Mouse (Mus musculus) forelimb bud, embryonic 11.5 days (tissue): Measurements from ENCODE around the gene Nudt3.

Experiments
- DNase-seq: peaks from one replicate; pipeline ENCODE4 v3.0.0-alpha.2; 2012; ENCODE audit warnings: low read depth, low spot score

Nudt3 gene

DNA sequence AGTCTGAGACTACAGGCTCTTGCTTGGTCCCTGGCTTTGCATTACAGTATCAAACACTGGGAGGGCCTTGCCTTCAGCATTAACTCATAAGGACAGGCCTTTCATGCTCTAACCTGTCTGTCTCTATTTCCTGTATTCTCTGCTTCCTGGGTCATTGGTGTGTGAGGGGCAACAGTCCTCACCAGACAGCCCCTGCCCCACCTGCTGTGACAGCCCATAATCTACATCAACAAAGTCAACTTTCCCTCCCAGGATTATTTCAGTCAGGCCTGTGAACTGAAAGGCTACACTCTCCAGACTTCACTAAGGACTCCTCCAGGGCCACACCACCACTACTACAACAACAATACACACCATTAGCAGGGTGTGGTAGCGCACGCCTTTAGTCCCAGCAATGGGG is 20.3 kb downstream of the Nudt3 start:
- DNase-seq = no peak

DNA sequence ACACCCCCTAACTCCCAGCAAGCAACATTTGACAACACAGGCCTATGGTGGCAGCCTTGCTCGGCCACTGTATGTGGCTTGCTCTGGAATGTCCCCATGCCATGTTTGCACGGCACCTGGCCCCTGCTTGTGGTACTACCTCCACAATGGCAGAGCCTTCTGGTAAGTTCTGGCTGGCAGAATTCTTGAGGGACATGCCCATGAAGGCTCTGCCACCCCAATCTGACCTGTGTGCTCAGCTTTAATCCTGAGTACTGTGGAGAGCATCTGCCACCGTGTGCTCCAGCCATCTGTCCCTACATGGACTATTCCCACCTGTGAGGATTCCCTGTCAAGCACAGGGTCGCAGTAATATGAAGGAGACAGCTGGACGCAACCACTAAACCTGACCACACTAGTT is 22.4 kb downstream of the Nudt3 start:
- DNase-seq = no peak

DNA sequence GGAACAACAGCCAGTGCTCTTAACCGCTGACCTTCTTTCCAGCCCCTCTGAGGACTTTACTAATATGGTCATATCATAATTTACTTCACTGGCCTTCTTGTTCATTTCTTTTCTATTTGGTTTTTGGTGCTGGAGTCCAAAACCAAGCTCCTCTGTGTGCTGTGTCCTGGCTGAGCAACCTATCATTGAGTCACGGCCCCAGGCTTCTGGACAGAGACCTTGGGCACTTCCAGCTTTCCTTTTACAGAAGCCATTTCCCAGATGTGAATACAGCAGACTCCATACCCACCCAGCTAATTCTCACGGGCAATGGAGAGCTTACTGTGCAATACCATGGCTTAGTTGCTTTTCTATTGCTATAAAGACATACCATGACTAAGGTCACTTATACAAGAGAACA is 23.0 kb downstream of the Nudt3 start:
- DNase-seq = no peak

DNA sequence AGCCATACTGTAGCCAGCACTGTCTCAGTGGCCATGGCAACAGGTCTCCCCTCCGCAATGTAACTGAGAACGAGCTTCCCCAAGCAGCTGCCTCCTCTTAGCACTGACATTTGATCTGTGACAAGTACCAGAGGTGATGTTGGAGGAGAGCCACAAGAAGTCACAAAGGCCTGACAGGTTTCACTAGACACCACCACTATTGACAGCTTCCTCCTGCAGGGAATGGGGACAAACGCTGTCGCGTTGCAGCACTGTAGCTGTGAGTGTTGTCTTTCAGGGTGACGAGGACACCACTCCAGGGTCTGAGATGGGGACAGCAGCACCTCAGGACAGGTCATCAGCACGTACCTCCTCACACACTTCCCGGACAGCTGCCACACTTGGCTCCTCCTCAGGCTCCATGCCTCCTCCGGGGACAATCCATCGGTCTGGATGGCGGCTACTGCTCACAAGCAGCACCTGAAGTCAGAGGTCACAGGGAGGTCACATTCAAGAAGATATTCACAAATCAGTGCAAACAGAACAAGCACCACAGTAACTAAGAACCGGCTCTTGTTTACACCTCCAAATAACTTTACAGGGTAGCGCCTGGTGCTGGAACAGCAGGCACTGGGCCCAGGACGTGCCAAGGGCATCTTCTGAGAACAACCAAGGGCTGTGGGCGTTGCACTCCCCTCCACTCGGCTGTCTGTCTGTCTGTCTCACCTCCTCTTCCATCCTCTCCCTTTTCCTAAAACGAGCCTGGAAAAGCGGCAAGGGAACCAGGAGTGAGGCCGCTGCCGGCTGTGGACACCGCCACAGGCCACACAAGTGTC is 26.7 kb downstream of the Nudt3 start:
- no peak for DNase-seq

DNA sequence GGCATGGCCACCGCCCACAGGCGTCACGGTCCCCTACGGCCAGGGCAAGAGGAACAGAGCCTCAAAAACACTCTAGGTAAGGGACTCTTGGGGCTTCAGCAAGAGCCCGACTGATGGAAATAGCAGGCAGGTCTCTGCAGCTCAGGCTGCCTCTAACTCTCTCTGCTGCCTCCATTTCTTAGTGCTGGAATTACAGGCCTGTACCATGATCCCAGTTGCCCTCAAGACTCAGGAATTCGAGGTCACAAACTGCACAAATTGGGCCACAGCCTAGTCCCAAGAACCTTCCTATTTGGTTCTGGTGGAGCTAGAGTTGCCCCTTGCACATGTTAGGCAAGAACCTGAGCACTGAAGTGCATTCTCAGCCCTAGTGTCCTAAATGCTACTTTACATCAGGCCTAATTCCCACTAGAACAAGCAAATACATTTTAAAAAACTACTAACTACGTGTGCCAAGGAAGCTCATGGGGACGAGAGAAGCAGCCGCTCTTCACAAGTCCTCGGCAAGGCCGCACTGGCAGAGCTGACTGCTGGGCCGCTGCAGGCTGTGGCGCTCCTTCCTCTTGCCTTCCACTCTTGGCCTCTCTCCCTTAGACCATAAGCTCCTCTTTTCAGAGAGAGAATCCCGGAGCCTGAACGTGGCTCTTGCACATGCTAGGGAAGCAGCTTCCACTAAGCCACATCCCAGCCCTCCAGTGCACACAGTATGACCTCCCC is 27.5 kb downstream of the Nudt3 start:
- no peak for DNase-seq

DNA sequence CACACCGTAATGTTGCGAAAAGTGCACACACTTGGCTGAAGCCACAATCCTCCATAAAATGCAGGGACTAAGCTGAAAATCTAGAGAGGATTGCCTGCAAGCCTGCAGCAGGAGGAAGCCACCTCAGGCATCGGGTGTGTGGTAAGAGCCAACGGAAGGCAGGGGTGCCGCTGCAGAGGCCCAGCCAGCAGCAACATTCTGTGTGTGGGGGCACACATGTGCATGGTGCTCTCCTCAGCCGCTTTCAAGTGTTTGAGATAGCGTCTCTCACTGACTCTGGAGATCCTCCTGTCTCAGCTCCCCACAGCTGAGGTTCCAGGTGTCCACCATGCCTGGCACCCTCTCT is 30.8 kb downstream of the Nudt3 start:
- no peak for DNase-seq

DNA sequence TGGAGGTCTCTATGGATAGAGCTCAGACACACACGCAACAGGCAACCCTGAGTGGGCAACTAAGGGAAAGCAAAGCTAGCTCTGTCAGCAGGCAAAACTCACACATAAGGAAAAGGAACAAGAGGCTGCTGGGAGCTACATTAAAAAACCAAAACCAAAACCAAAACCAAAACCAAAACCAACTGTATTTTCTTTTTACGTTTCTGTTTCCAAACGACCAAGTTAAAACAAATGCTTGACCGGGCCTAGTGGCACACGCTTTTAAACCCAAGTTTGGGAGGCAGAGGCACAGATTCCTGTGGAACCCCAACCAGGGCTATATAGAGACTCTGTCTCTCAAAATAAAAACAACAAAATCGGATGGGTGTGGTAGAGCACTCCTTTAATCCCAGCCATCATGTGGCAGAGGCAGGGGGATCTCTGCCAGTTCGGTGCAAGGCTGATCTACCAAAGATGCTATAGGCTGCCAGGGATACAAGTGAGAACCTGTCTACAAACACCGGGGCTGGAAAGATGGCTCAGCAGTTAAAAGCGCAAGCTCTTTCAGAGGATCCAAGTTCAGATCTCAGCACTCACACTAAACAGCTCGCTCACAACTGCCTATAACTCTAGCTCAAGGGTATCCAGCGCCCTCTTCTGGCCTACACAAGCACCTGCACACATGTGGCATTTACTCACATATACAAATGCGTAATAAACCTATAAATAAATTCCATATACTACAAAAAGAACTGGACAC is 31.3 kb downstream of the Nudt3 start:
- DNase-seq = no peak

DNA sequence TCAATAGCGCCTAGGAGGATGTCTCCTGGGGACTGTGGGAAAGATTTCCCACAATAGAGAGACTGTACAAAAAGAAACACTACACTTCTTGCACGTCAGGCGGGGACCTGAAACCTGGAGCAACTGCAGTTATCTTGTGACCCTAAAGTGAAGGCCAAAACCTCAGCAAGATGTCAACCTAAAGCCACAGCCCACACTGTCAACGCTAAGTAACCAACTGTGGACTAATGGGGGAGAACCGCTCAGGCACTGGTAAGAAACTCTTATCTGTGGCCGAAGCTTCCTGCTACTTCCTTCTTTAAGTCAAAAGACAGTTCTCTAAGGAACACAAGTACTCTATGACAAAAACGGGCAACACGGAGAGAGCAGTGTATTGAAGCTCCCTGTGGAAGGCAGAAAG is 35.1 kb downstream of the Nudt3 start:
- DNase-seq = no peak

DNA sequence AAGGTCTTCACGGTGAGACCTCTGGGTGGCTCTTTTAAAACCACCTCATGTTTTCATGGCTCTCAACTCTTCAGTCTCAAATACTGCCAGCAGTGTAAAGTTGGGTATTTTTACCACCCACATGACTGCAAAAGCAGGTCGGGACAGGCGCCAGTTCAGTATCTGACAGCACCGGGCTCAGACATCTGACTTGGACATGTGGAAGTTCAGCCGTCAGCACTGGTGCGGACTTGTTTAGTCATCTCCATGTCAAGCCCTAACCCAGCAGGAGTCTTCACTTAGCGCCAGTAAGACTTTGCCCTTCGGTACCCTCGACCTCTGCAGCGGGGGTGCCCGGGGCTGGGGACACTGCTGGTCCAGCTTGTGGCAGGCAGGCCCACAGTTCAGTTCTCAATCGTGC is 36.0 kb downstream of the Nudt3 start:
- DNase-seq = no peak

DNA sequence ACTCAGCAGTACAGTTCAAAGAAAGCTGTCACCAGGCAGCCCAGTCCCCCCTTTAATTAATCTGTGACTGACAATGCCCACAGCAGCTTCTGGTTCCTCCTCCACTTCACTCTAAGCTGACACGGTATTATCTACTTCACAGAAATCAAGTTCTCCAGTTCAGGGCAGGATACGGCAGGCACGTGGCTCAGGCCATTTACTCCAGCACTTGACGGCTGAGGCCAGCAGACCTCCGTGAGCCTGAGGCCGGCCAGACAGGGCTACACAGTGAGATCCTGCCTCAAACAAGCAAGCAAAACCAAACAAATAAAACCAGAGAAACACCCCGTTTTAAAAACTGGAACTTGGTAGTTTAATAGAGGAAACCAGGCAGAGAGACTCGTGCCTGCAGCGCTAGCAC is 36.6 kb downstream of the Nudt3 start:
- no peak for DNase-seq

DNA sequence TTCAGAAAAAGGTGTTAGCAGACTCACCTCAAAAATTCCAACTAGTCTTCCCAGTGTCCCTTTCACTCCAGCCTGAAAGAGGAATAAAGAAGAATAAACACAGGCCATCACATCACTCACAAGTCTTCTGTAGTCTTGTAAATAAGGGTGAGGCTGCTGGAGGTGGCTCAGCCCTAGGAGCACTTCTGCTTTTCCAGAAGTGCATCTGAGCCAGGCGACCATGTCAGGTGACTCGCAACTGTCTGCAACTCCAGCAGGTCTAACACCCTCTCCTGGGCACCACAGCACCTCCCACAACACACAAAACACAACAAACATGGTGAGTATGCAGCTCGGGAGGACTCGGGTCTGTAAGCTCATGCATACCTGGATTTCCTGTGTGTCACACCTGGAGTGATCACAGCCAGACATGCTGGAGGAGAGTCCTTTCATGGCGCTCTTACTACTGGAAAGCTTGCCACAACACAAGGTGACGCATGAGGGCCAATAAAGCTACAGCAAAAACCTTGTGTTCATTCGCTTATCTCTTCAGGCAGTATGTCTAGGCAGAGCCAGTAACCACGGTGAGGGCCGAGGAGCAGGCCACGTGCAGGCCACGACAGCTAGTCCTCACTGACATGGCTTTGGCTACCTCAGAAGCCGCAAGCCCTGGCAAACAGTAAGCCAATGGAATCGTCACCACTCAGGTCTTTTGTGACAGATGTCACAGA is 40.0 kb downstream of the Nudt3 start:
- DNase-seq = no peak

DNA sequence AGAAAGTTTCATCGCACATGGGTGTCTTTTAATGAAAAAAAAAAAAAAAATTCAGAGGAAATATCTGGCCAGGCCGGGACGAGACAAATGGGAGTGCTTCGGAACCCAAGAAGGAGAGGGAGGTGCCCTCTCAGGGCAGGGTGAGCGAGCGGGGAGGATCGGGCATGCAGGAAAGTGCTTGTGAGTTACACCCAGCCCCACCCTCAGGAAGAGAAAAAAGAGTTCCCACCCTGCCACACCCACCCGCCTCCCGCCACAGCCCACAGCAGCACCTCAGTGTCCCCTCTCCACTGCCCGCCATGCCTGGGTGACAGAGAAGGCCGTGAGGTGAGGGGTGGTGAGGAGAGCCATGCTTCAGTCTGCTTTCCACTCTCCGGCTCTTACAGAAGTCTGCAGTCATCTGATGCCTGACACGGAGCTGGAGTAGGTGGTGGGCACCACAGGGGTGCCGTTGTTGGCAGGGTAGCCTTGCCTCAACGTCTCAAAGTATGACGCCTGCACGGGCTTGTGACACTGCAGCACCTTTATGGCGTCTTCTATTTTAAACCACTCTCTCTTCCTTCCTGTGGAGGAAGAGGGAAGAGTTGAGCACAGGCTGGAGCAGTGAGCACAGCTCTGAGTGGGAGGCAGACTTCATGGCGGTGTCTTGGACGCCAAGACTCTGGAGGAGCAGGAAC is 42.8 kb downstream of the Nudt3 start:
- no peak for DNase-seq

DNA sequence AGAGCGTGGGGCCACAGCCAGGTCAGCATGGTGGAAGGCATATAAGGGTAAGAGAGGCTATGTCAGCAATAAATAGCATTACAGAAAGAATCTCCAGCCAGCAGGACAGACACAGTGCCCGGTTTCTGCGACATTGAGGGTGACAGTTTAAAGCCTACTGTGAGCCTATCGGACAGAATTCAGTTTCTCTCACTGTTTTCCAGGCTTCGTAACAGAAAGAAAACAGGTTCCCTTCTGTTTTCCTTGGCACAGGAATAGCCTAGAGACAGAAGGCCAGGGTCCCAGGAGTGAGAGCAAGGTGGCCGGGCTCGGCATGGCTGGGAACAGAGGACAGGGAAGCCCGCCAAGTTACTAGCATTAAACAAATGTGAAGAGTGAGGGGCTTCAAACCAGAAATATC is 43.5 kb downstream of the Nudt3 start:
- no peak for DNase-seq

DNA sequence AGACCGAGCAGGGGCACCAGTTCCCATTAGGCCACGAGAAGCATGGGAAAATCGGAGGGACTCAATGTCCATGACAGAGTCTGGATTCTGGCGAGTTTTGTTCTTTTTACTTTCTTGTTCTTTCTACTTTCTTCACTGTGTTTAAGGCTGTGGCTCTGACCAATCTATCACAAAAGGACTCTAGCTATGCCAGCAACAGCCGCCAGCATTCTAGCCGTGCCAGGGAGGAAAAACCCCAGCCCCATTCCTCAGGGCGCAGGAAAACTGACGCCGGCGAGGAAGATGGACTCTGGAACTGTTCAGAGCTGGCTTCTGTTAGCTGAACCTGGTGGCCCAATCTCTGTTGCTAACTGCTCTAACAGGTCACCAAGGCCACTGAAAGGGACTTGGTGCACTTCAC is 44.8 kb downstream of the Nudt3 start:
- DNase-seq = no peak

DNA sequence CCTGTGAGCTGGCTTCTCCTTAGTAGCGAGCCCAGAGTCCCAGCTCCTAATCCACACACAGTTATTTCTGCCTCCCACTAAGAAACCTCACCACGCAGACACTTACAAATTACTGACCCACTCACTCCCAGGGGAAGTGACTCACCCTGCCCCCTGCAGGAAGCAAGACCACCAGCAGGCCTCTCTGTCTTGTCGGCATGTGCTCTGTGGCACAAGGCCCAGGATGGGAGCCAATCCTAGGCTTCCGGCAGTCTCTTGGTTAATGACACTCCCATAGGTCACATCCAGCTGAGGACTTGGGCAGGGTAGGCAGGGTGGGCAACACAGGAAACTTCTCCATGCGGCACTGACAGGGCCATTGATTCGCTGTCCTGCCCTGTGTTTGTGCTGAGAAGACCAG is 45.8 kb downstream of the Nudt3 start:
- DNase-seq = no peak

DNA sequence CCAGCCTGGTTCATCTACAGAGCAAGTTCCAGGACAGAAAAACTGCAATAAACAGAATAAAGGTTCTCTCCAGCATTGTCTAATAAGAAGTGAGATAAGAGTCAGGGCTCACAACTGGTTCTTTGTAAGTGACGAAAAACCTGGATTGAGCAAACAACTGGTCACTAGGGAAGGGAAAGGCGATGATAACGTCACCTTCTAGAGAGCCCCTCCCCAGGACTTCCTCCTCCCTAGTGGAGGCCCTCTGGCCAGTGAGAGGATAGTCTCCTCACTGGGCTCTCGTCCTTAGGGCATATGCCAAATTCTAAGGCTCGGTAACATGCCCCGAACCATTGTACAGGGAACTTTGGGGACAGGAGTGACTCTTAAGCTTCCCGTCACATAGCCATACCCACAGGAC is 47.2 kb downstream of the Nudt3 start:
- no peak for DNase-seq

DNA sequence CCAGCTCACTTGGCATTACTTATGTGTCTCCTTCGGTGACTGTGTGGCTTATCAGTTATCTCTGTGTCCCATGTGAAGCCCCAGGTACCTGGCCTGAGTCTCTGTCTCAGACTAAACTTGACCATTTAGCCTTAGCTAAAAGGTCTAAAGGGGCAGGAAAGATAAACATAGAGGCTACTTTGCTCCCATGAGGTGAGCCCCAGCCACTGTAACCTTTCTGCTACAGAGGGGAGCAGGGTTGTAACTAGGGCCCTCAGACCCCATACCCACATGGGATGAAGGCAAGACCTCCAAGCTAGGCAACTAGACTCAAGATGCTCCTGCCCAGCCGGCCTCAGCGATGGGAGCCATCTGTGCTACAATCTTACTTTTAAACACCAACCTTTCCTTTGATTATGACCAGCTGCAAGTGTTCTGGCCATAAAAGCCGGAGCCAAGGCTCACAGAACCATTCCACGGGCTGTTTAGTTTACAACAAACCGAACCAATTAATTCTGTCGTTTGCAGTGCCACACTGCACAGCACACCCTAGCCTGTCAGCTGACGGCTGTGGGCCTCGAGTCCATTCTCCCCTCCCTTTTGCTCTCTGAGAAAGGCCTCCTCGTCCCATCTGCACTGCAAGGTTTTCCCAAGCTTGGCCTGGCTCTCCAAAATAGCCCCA is 48.0 kb downstream of the Nudt3 start:
- no peak for DNase-seq

DNA sequence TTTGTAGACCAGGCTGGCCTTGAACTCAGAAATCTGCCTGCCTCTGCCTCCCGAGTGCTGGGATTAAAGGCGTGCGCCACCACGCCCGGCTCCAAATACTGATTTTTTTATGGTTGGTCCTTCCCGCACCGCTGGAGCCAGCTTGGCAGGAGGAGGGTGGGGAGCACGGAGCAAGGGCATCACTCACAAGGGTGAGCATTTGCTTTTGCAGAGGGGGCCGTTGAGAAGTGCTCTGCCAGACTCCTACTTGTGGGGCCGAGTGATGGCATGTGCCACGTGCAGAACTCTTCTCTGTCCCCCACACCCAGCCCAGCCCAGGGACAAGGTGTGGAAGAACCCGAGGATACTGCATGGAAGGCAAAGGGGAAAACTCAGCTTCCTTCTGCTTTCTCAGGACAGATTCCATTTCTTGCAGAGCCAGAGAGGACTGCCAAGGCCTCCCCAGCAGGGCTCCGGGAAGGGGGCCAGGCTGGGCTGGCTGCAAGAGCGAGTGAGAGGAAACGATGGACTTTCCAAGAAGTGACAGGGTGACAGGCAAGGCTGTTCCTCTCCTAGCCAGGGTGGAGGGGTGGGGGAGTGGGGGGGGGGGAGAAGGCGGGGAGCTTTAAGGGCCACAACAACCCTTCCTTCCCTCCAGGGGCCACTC is 48.7 kb downstream of the Nudt3 start:
- no peak for DNase-seq

DNA sequence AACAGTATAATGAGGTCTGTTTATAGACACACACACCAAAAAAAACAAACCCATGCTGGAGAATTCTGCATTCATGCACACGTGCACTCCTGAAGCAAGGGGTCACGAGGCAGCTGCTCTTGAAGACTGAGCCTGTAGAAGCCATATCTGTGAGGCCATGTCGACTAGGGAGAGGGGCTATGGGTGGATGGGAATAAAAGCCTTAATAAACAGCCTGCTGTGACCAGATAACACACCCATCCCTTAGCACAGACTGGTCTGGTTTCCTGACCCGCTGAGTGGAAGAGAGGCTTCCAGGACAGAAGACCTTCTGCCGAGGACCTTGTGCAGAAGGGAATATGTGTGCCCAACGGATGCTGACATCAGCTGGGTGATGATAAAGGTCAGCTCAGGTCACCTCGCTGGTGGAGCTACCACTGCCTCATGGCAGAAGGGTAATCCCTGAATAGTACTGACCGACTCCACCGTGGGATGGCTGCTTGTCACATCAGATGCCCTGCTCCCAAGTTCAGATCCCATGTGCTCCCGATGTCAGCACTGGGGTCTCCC is 49.4 kb downstream of the Nudt3 start:
- no peak for DNase-seq

DNA sequence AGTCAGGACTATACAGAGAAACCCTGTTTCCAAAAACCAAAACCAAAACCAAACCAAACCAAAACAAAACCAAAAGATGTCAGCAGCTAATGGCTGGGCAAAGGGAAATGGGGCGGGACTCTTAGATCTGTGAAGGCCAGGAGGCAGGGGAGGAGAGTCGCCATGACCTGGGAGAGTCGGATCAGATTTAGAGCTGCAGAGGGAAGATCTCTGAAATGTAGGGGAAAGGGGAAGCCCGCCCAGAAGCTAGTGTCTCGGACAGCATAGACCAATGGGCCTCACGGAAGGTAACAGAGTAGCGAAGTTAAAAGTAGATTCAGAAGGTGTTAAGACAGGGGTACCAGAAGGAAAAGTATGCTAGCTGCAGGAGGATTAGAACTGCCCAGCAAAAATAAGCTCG is 52.0 kb downstream of the Nudt3 start:
- DNase-seq = no peak
